9 mouse cellular contexts compared by ENCODE assay signal in genomic region chr5:116592801-116593430, GRCm38 (mm10). TPM values are rescaled to one million over a fixed set of nuclear protein-coding genes. Genes with fewer than 3 reads are reported as not detected.
DNase-seq lines count a peak whose midpoint lies in the region; ATAC-seq and TF ChIP-seq lines count a peak whose summit lies in the region.
"Had no signal": no experiment of that assay in that cellular context is flagged by ENCODE, and none has a peak within 500 bp of the region (broad histone marks: within the 10 kb centered on the region; RNA-seq: fewer than 3 reads in every experiment).

No protein-coding gene starts in this region.

- H3K4me3 ChIP-seq in lung, embryonic 14.5 days (ENCODE audit: low read depth, low read length) = no peak overlapping the region
- H3K4me3 ChIP-seq in embryonic fibroblast, embryonic 13.5 days (ENCODE audit: insufficient read depth, low read length) = no peak overlapping the region
- peak overlapping the region; percentile 81 for H3K4me3 ChIP-seq in midbrain, postnatal 0 days (ENCODE audit: low read depth, low read length)

- H3K27me3 ChIP-seq in lung, embryonic 14.5 days (ENCODE audit: insufficient read depth, low read length) = peaks cover 33% of the 10 kb centered on the region
- H3K27me3 ChIP-seq in midbrain, postnatal 0 days (ENCODE audit: insufficient read depth, low read length) = no peaks in the 10 kb centered on the region

- TF ChIP-seq CTCF in lung, embryonic 14.5 days (IDR thresholded peaks at IDR 0.05; ENCODE audit: low read depth) = peak; percentile 75
- TF ChIP-seq CTCF in embryonic fibroblast, embryonic 13.5 days (IDR thresholded peaks at IDR 0.05; ENCODE audit: borderline replicate concordance, insufficient read depth, low read length) = peak; percentile 28; the same call in 1 of the 2 replicates
- TF ChIP-seq CTCF in midbrain, postnatal 0 days (IDR thresholded peaks at IDR 0.05) = peak; percentile 93

- no peak overlapping the region for H3K4me2 ChIP-seq in lung, embryonic 14.5 days
- peak overlapping the region; percentile 87 for H3K4me2 ChIP-seq in midbrain, postnatal 0 days (ENCODE audit: low read depth, low read length, poor library complexity, severe bottlenecking)

- no peak for TF ChIP-seq POLR2A in embryonic fibroblast, embryonic 13.5 days (IDR thresholded peaks at IDR 0.05; ENCODE audit: low read depth, low read length)

- H3K27ac ChIP-seq in lung, embryonic 14.5 days (ENCODE audit: low read depth) = no peak overlapping the region
- no peak overlapping the region for H3K27ac ChIP-seq in embryonic fibroblast, embryonic 13.5 days (ENCODE audit: insufficient read depth, low read length)
- H3K27ac ChIP-seq in midbrain, postnatal 0 days (ENCODE audit: low read depth, low read length) = no peak overlapping the region

- DNase-seq in lung, embryonic 14.5 days = peak; percentile 66
- no peak for DNase-seq in lung, postnatal 4 days
- DNase-seq in cerebellum, adult 11-12 months = peak; percentile 82
- DNase-seq in hindlimb bud, embryonic 11.5 days (ENCODE audit: extremely low spot score, low read depth, low spot score) = peak; percentile 47
- DNase-seq in midbrain, postnatal 0 days (ENCODE audit: low spot score) = peak; percentile 87
- no peak for DNase-seq in urinary bladder, postnatal 14 days (ENCODE audit: low spot score)
- DNase-seq in spleen, postnatal 4 days (ENCODE audit: low spot score in 2 of 2) = no peak

- H3K36me3 ChIP-seq in lung, embryonic 14.5 days (ENCODE audit: insufficient read depth) = no peaks in the 10 kb centered on the region
- H3K36me3 ChIP-seq in midbrain, postnatal 0 days (ENCODE audit: insufficient read depth, low read length) = no peaks in the 10 kb centered on the region

- no peak overlapping the region for H3K9ac ChIP-seq in lung, embryonic 14.5 days
- H3K9ac ChIP-seq in midbrain, postnatal 0 days (replicated peaks; ENCODE audit: low read length, poor library complexity, severe bottlenecking) = peak overlapping the region; percentile 73; the same call in 1 of the 2 replicates

- no peaks in the 10 kb centered on the region for H3K4me1 ChIP-seq in lung, embryonic 14.5 days (ENCODE audit: insufficient read depth)
- no peaks in the 10 kb centered on the region for H3K4me1 ChIP-seq in embryonic fibroblast, embryonic 13.5 days (ENCODE audit: control insufficient read depth, insufficient read depth, low read length)
- H3K4me1 ChIP-seq in midbrain, postnatal 0 days (ENCODE audit: insufficient read depth, low read length) = no peaks in the 10 kb centered on the region; the same call in 1 of the 2 replicates

- WGBS in lung, embryonic 14.5 days = 2% methylated on average over 12 of the region's 12 CpGs
- 0% methylated on average over 12 of the region's 12 CpGs for WGBS in midbrain, postnatal 0 days

- no peak for ATAC-seq in lung, embryonic 14.5 days (ENCODE audit: insufficient read depth)
- peak; percentile 53; the same call in 1 of the 2 replicates for ATAC-seq in midbrain, postnatal 0 days (ENCODE audit: low FRiP score)

- no peaks in the 10 kb centered on the region for H3K9me3 ChIP-seq in lung, embryonic 14.5 days (ENCODE audit: low read depth, low read length)
- no peaks in the 10 kb centered on the region for H3K9me3 ChIP-seq in midbrain, postnatal 0 days (ENCODE audit: low read length)

RNA-seq across cellular contexts. Expression of gene Srrm4, which starts 1.3 kb away (rescaled TPM):
- 0.18 and 0.39 TPM in 2 replicates for polyA plus RNA-seq in lung, embryonic 14.5 days (2014; fragmentation: Nextera tagmentation; extraction: Ambion mirVana)
- 1.3 and 2.2 TPM in 2 replicates for polyA plus RNA-seq in embryonic fibroblast, embryonic 13.5 days (2011; ENCODE audit: insufficient read length, low read depth, missing spikeins)
- total RNA-seq in midbrain, postnatal 0 days (2014; rRNA removed) = 8.0 and 10.7 TPM in 2 replicates
- polyA plus RNA-seq in midbrain, postnatal 0 days (2015; fragmentation: Nextera tagmentation; extraction: Ambion mirVana) = 11.2 and 15.4 TPM in 2 replicates
- total RNA-seq: neutrophil, adult 5-6 weeks had no signal

Comparison
In these comparisons a context has a peak if more than half of its experiments do, and no peak if none do; other contexts are left out.
1. DNase-seq: peak in lung, embryonic 14.5 days (single experiment), cerebellum, adult 11-12 months (single experiment), hindlimb bud, embryonic 11.5 days (single experiment) and midbrain, postnatal 0 days (single experiment); none in lung, postnatal 4 days (0 of 2), urinary bladder, postnatal 14 days (single experiment) and spleen, postnatal 4 days (0 of 2).
2. CTCF ChIP-seq: peak in every context shown above with its lines; median percentile 93 in midbrain, postnatal 0 days; 75 in lung, embryonic 14.5 days; 28 in embryonic fibroblast, embryonic 13.5 days.